Mouse (Mus musculus) C2C12 (cell line): ENCODE data around the gene Prtn3. TPM values are rescaled to one million over a fixed set of nuclear protein-coding genes. Genes with fewer than 3 reads are reported as not detected.

Experiments used
- H3K27me3 ChIP-seq: one replicate; pipeline ENCODE4 v1.6.1; 2011; ENCODE audit not compliant: control insufficient read depth, insufficient read depth, insufficient read length
- H3K36me3 ChIP-seq: one replicate; pipeline ENCODE4 v1.6.1; 2011; ENCODE audit not compliant: control insufficient read depth, insufficient read depth
- H3K4me3 ChIP-seq: one replicate; pipeline ENCODE4 v1.5.1; 2011; ENCODE audit warnings: mild to moderate bottlenecking, control low read depth; ENCODE audit not compliant: poor library complexity, insufficient read depth, severe bottlenecking
- H3K79me2 ChIP-seq: one replicate; pipeline ENCODE4 v1.6.1; 2011; ENCODE audit not compliant: control insufficient read depth, insufficient read depth
- H3K79me3 ChIP-seq: one replicate; pipeline ENCODE4 v1.6.1; 2011; ENCODE audit warnings: low read depth, control low read depth
- H3ac ChIP-seq: one replicate; pipeline ENCODE3; 2011; ENCODE audit warnings: low read depth; ENCODE audit not compliant: control insufficient read depth, insufficient read length
- CEBPB ChIP-seq: IDR thresholded peaks from one replicate; pipeline ENCODE4 v1.6.1; 2011; ENCODE audit warnings: low read depth, mild to moderate bottlenecking, control low read depth, moderate library complexity
- CTCF ChIP-seq: IDR thresholded peaks from one replicate; pipeline ENCODE4 v1.5.1; 2011; ENCODE audit not compliant: control insufficient read depth, insufficient read depth, insufficient read length
- FOSL1 ChIP-seq: IDR thresholded peaks from one replicate; pipeline ENCODE4 v1.8.0; 2011; ENCODE audit warnings: mild to moderate bottlenecking, low read length; ENCODE audit not compliant: poor library complexity, insufficient read depth, severe bottlenecking
- MAX ChIP-seq: IDR thresholded peaks from one replicate; pipeline ENCODE4 v1.6.1; 2011; ENCODE audit warnings: mild to moderate bottlenecking, control low read depth
- MYOD1 ChIP-seq: IDR thresholded peaks from one replicate; pipeline ENCODE4 v1.6.1; 2011; ENCODE audit warnings: low read depth; ENCODE audit not compliant: control insufficient read depth, insufficient read length
- MYOG ChIP-seq: IDR thresholded peaks from one replicate; pipeline ENCODE4 v1.6.1; 2011; ENCODE audit not compliant: control insufficient read depth, insufficient read length; ENCODE audit errors: extremely low read depth
- USF1 ChIP-seq: IDR thresholded peaks from one replicate; pipeline ENCODE4 v1.6.1; 2011; ENCODE audit warnings: low read depth, mild to moderate bottlenecking, control low read depth, moderate library complexity
- polyA plus RNA-seq: library from polyadenylated mRNA; unstranded; fragments of >200 nt; fragmentation: generic; extraction: Trizol; gene quantifications from one replicate; pipeline ENCODE4 v1.2.1, GENCODE M21; 2012; ENCODE audit warnings: missing spikeins

Prtn3 gene
- polyA plus RNA-seq, 1 experiment, result not detected

- peaks cover 11% of the 10 kb centered on the region for H3K79me2 ChIP-seq
- peaks cover 34% of the 10 kb centered on the region for H3K36me3 ChIP-seq
- no peaks in the 10 kb centered on the region for H3K27me3 ChIP-seq
- no peak overlapping the region for H3K4me3 ChIP-seq
- TF ChIP-seq MAX (no peak), MYOG (no peak), USF1 (no peak), CEBPB (no peak), MYOD1 (no peak), FOSL1 (no peak), CTCF (no peak)
- peaks cover 4% of the 10 kb centered on the region for H3K79me3 ChIP-seq
- no peak overlapping the region for H3ac ChIP-seq
These were observed 7.7 kb upstream of the Prtn3 start for GRCm38 (mm10) chr10:79866601-79867000.

- TF ChIP-seq MYOG, result no peak
- no peak for TF ChIP-seq CEBPB
- no peaks in the 10 kb centered on the region for H3K36me3 ChIP-seq
These were observed 2.4 kb upstream of the Prtn3 start for GRCm38 (mm10) chr10:79871845-79872244.

GRCm38 (mm10) chr10:79872862-79873261 lies 1.4 kb upstream of the Prtn3 start:
- H3K27me3 ChIP-seq, result no peaks in the 10 kb centered on the region
- no peaks in the 10 kb centered on the region for H3K36me3 ChIP-seq
- no peaks in the 10 kb centered on the region for H3K79me2 ChIP-seq
- TF ChIP-seq MYOD1 (no peak), USF1 (no peak), MAX (no peak), CEBPB (no peak), MYOG (no peak), FOSL1 (no peak), CTCF (no peak)
- H3K4me3 ChIP-seq, result no peak overlapping the region
- H3ac ChIP-seq, result no peak overlapping the region
- no peaks in the 10 kb centered on the region for H3K79me3 ChIP-seq

More at GRCm38 (mm10) chr10:79871845-79872244, 2.4 kb upstream of the Prtn3 start:
- no peak overlapping the region for H3ac ChIP-seq
- H3K79me2 ChIP-seq, result no peaks in the 10 kb centered on the region
- no peaks in the 10 kb centered on the region for H3K27me3 ChIP-seq
- H3K79me3 ChIP-seq, result no peaks in the 10 kb centered on the region
- H3K4me3 ChIP-seq, result no peak overlapping the region

GRCm38 (mm10) chr10:79873313-79873712 lies 963 bp upstream of the Prtn3 start:
- no peak overlapping the region for H3K4me3 ChIP-seq
- H3K27me3 ChIP-seq, result no peaks in the 10 kb centered on the region
- H3K36me3 ChIP-seq, result no peaks in the 10 kb centered on the region
- H3K79me2 ChIP-seq, result no peaks in the 10 kb centered on the region
- no peak for TF ChIP-seq MYOD1
- TF ChIP-seq MYOG, result no peak
- no peak for TF ChIP-seq CTCF
- TF ChIP-seq CEBPB, result no peak
- no peak for TF ChIP-seq MAX
- TF ChIP-seq FOSL1, result no peak
- TF ChIP-seq USF1, result no peak
- H3K79me3 ChIP-seq, result no peaks in the 10 kb centered on the region
- H3ac ChIP-seq, result no peak overlapping the region

GRCm38 (mm10) chr10:79873715-79874289 lies 474 bp upstream of the Prtn3 start:
- Histone ChIP-seq H3K79me2 (no peaks in the 10 kb centered on the region), H3K36me3 (no peaks in the 10 kb centered on the region), H3K79me3 (no peaks in the 10 kb centered on the region), H3K4me3 (peak overlapping the region; percentile 11), H3K27me3 (no peaks in the 10 kb centered on the region), H3ac (peak overlapping the region; percentile 66)
- no peak for TF ChIP-seq MYOD1
- TF ChIP-seq CEBPB, result no peak
- no peak for TF ChIP-seq MYOG
- no peak for TF ChIP-seq USF1
- no peak for TF ChIP-seq CTCF
- no peak for TF ChIP-seq MAX
- TF ChIP-seq FOSL1, result no peak

GRCm38 (mm10) chr10:79877174-79877573 lies 2.9 kb downstream of the Prtn3 start:
- Histone ChIP-seq H3K4me3 (no peak overlapping the region), H3K79me3 (no peaks in the 10 kb centered on the region), H3ac (no peak overlapping the region), H3K79me2 (no peaks in the 10 kb centered on the region), H3K36me3 (no peaks in the 10 kb centered on the region), H3K27me3 (no peaks in the 10 kb centered on the region)
- TF ChIP-seq CEBPB (no peak), MYOG (no peak), USF1 (no peak), MAX (no peak), FOSL1 (no peak), MYOD1 (no peak), CTCF (no peak)
